Mouse (Mus musculus): ENCODE results near the gene Ccdc106. TPM values are rescaled to one million over a fixed set of nuclear protein-coding genes. Genes with fewer than 3 reads are reported as not detected.
"Not testable (repeated sequence)": the region's sequence is repeated elsewhere in the genome, so short reads cannot be mapped to it uniquely, and the experiment has no call there.

The Ccdc106 gene
- total RNA-seq (2022): under 1 TPM in 1 of 4 experiments, not detected in 3; 0.22 TPM

GRCm38 (mm10) chr7:5020000-5020681 lies at the start of gene Ccdc106, which contains the start of gene Zfp865:
Gene Ccdc106 (plus strand): TSS chr7:5020553.
Gene Zfp865 (plus strand): TSS chr7:5020376.
- DNase-seq (ENCODE audit: low spot score): peak; percentile 99

- DNase-seq (ENCODE audit: low spot score): no peak
Measured at GRCm38 (mm10) chr7:4971068-4971467, 49.3 kb upstream of the Ccdc106 start, which contains the start of gene Sbk3. Gene Sbk3 (minus strand): TSS chr7:4971168.

GRCm38 (mm10) chr7:4971710-4972109 lies 48.6 kb upstream of the Ccdc106 start:
- peak; percentile 22 for DNase-seq (ENCODE audit: low spot score)

- peak; percentile 71 for DNase-seq (ENCODE audit: low spot score)
Measured at GRCm38 (mm10) chr7:4972321-4973047, 47.9 kb upstream of the Ccdc106 start.

- DNase-seq (ENCODE audit: low spot score): no peak
Measured at GRCm38 (mm10) chr7:4975455-4975854, 44.9 kb upstream of the Ccdc106 start.

GRCm38 (mm10) chr7:4976832-4977231 lies 43.5 kb upstream of the Ccdc106 start:
- no peak for DNase-seq (ENCODE audit: low spot score)

- no peak for DNase-seq (ENCODE audit: low spot score)
Measured at GRCm38 (mm10) chr7:4988250-4988649, 32.1 kb upstream of the Ccdc106 start.

- DNase-seq (ENCODE audit: low spot score): no peak
Measured at GRCm38 (mm10) chr7:4993347-4993998, 26.9 kb upstream of the Ccdc106 start.

- DNase-seq (ENCODE audit: low spot score): no peak
Measured at GRCm38 (mm10) chr7:4993999-4994788, 26.2 kb upstream of the Ccdc106 start.

- DNase-seq (ENCODE audit: low spot score): peak; percentile 16
Measured at GRCm38 (mm10) chr7:4995268-4996002, 24.9 kb upstream of the Ccdc106 start.

- peak; percentile 88 for DNase-seq (ENCODE audit: low spot score)
Measured at GRCm38 (mm10) chr7:4996003-4996895, 24.1 kb upstream of the Ccdc106 start, which contains the start of gene Zfp579. Gene Zfp579 (minus strand): TSS chr7:4996158.

- no peak for DNase-seq (ENCODE audit: low spot score)
Measured at GRCm38 (mm10) chr7:4996934-4997333, 23.4 kb upstream of the Ccdc106 start.

- no peak for DNase-seq (ENCODE audit: low spot score)
Measured at GRCm38 (mm10) chr7:4999876-5000275, 20.5 kb upstream of the Ccdc106 start.

- DNase-seq (ENCODE audit: low spot score): not testable (repeated sequence)
Measured at GRCm38 (mm10) chr7:5002876-5003275, 17.5 kb upstream of the Ccdc106 start.

- no peak for DNase-seq (ENCODE audit: low spot score)
Measured at GRCm38 (mm10) chr7:5008229-5008628, 12.1 kb upstream of the Ccdc106 start.

GRCm38 (mm10) chr7:5012681-5013513 lies 7.5 kb upstream of the Ccdc106 start:
- DNase-seq (ENCODE audit: low spot score): no peak

GRCm38 (mm10) chr7:5014251-5015117 lies 5.9 kb upstream of the Ccdc106 start, which contains the start of the genes Zfp524 and Fiz1:
Gene Zfp524 (plus strand): TSS chr7:5014415.
Gene Fiz1 (minus strand): TSS chr7:5014697.
- peak; percentile 98 for DNase-seq (ENCODE audit: low spot score)

All from heart, adult 8-10 months (tissue).